Mouse (Mus musculus): Measurements from ENCODE around the gene Pi16. TPM values are rescaled to one million over a fixed set of nuclear protein-coding genes. Genes with fewer than 3 reads are reported as not detected.

Pi16 gene
- total RNA-seq, 2 experiments from 2014 or later = 7.0 to 9.9 TPM

DNA sequence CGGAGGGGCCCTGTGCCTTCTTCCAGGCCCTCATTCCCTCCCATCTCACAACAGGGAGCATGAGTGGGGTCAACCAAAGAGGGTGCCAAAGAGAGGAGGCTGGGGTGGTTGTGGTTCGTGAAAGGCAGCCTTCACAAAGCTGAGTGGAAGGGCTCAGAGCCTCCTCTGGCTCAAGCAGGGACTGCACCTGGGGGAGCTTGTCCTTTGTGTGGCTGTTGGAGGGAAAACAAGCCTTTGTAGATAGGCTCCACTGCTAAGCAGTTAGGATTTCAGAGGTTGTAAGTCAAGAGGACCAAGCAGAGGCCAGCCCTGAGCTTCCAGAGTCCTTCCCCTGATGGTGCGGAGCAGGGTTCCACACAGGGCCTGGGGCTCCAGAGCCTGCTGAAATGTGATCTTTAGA lies 14.4 kb upstream of the Pi16 start:
- no peak for ATAC-seq (replicated peaks; ENCODE audit: poor library complexity, severe bottlenecking)

DNA sequence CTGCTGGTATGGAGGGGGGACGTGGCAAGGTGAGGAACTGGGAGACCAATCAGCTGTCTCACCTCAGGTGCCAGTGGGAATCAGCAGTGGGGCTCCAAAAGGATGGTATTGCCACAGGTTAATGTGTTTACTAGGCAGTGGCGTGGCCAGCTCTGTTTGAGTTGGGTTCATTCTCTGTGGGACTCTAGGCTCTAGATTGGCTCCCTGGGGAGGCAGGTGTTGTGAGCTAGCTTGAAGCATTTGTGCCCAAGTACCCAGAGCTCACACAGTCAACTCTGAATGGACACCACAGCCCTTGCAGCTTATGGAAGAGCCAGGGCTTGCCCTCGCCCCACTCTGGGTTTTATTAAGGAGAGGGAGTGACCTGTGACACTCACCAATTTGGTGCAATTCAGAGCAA lies 13.6 kb upstream of the Pi16 start:
- no peak for ATAC-seq (replicated peaks; ENCODE audit: poor library complexity, severe bottlenecking)

DNA sequence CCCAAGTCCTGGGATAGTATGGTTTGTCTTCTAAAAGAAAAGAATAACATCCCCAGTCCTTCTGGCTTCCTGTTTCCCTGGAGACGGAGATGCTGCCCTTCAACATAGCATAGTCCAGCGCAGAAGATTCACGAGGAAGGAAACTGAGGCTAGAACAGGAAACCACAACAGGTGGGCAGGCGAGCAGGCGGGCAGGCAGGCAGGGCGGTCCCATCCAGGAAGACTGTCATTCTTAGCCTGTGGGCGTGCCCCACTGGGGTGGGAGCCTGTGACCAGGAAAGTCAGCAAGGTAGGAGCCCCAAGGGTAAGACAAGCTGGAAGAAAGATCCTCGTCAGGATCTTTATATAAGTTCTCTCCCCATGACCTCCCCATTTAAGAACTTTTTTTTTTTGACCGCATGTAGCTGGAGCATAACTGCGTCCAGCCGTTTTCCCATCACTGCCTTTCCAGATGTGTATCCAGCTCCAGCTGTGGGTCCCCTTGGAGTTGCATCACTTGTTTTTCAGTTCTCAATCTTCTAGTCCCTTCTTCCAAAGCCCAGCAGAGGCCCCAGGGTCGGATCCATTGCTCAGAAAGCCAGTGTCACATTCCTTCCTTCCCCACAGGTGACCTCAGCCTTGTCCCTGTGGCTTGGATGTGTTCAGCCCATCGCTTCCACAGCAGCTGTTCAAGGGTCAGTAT lies 13.0 kb upstream of the Pi16 start:
- ATAC-seq (replicated peaks; ENCODE audit: poor library complexity, severe bottlenecking) = peak; percentile 69

DNA sequence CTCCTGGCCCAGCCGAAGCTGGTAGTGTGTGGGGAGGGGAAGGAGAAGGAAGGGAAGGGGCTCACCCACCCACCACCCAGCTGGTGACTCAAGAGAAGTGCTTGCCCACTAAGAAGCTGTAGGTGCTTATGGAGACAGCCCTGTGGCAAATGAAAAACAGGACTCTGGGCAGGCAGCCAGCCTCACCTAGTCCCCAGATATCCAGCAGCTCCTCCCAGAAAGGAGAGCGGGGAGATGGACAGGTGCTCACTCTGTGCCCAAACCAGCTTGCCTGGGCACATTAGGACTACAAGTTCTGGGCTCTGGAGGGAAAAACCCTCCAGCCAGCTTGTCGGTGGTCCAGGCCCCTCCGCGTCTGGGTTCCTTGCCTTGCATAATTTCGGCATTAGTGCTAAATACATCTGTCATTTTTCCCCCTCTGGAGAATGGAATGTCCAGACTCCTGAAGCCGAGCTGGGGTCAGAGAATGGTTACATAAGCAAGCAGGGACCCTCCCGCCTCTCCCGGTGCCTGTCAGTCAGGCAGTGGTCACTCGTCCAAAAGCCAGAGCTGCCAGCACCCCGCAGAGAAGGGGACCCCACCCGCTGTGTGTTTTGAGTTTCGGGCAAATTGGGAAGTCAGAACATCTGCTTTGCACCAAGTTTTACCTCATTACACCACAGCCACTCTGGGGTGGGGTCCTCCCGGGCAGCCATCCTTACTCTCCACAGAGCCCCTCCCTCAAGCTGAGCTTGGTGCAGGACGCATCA lies 12.2 kb upstream of the Pi16 start:
- peak; percentile 42; the same call in 1 of the 2 replicates for ATAC-seq (replicated peaks; ENCODE audit: poor library complexity, severe bottlenecking)

DNA sequence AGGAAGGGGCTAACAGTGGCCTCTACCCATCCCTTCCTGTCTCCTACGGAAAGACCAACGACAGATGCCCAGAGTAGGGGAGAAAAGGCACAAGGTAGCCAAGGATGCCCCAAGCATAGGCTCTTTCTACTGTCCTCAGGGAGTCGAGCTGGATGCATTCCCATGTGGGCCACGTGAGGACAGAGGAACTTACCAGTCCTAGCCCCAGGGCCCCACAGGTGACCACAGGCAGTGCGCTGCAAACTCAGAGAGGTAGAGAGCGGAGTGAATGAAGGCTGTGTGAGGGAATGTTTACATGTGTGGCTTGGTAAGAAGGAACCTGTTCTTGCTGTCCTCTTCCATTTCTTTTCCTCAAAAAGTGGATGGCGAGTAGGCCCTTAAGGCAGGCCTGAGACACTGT lies 11.6 kb upstream of the Pi16 start:
- 0 out of 2 replicates have a peak, but pooled peaks have one; percentile 7 for ATAC-seq (replicated peaks; ENCODE audit: poor library complexity, severe bottlenecking)

DNA sequence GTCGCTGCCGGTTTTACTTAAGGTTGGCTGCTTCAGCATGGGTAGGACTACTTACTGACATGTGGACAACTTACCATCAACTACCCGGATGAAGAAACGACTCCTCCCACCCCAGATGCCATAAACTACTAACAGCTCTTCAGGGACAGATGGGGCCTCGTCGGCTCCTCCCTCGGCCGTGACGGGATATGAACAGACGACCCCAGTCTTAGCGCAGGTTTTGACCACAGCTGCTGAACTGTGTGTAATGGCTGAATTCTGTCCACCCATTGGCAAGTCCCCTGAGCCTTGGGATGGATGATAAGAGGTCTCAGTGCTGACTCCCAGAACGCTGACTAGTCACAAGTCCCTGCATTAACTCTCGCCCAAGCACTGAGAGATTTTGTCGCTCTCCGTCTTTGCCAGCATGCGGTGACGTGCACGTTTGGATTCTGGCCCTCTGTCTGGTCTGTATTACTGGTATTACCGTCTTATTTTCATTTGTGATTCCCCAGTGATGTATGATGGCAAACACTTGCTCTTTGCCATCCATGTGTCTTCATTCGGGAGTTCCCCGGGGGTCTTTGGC lies 7.3 kb upstream of the Pi16 start:
- ATAC-seq (replicated peaks; ENCODE audit: poor library complexity, severe bottlenecking) = no peak

DNA sequence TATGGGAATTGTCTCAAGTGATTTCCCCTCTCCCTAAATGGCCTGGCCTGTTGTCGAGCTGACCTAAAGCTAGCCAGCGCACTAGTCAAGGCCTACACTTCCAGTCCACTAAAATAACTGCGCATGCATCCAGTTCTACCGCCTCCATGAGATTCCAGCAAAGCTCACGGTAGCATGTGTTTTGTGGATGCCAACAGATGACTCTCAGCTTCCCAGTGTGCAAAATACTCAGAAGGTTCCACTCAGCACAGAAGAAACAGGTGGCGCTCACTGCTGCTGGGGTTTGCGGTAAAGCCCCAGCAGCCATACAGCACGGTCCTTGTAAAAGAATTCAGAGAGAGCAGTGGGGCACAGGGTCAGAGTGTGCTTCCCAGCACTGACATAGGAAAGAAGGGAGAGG lies 5.9 kb upstream of the Pi16 start:
- ATAC-seq (replicated peaks; ENCODE audit: poor library complexity, severe bottlenecking) = no peak

DNA sequence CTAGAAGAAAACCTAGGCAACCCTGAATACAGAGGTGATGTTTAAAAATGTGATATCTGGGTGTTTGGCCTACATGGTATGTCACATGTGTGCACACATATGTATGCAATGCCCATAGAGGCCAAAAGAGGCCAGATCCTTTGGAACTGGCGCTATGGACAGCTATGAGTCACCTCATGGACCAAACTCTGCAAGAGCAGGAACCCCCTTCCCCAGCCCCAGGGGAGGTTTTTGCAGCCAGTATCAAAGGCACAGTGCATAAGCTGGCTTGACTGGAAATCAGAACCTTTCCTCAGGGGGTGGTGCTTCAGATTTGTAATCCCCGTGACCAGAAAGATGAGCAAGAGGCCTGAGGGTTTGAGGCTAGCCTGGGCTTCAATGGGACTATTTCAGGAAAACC lies 5.4 kb upstream of the Pi16 start:
- ATAC-seq (replicated peaks; ENCODE audit: poor library complexity, severe bottlenecking) = no peak

DNA sequence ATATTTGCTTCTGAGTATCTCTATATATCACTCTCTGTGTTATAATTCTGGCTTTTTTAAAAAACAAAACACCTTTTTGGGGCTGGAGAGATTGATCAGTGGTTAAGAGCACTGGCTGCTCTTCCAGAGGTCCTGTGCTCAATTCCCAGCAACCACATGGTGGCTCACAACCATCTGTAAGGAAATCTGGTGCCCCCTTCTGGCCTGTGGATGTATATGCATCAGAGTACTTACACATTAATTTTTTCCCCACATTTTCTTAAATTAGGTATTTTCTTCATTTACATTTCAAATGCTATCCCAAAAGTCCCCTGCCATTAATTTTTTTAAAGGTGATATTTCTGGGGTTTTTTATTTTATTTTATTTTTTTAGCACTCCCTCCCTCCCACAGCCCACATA lies 4.2 kb upstream of the Pi16 start:
- ATAC-seq (replicated peaks; ENCODE audit: poor library complexity, severe bottlenecking) = no peak

DNA sequence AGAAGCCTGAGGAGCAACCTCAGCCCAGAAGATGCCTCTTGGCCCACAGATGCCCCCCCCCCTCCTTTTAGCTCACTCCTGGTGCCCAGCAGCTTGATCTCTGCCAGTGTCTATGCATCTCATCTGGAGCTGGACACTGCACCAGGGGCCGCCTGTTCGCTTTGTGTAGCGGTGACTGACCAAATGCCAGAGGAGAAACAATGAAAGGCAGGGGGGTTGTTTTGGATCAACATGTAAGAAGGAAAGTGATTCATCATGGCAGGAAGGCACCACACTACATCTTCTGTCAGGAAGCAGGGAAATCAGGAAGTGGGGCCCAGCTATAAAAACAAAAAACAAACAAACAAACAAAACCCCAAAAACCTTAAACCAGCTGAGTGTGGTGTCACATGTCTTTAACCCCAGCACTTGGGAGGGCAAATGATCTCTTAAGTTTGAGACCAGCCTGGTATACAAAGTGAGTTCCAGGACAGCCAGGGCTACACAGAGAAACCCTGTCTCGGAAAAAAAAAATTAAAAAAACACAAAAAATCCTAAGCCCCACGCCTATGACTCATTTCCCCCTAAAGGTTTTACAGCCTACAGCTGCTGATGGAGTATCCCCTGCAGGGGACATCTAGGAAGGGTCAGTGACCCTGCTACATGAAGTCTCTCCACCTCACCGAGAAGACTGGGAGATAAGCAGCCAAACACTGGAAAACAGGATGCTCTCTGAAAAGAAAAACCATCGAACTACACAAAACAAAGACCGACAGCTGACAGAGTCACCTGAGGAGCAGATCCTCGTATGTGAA lies 1.6 kb upstream of the Pi16 start:
- no peak for ATAC-seq (replicated peaks; ENCODE audit: poor library complexity, severe bottlenecking)

DNA sequence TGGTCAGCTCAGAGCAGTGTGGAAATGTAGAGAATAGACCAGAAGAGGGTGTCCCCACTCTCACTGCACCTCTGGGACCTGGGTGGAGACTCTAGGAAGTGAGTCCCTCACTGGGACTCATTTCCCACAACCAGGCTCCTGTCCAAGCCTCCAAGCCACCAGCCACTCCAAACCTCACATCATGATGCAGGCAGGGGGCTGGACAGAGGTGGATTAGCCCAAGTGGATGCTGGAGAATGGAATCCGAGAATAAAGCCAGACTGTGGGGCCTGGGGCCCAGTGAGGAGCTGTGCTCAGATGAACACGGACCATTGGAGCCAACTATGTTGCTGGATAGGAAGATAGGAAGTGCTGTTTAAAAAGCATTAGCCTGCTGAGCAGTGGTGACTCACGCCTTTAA lies 589 bp upstream of the Pi16 start:
- no peak for ATAC-seq (replicated peaks; ENCODE audit: poor library complexity, severe bottlenecking)

DNA sequence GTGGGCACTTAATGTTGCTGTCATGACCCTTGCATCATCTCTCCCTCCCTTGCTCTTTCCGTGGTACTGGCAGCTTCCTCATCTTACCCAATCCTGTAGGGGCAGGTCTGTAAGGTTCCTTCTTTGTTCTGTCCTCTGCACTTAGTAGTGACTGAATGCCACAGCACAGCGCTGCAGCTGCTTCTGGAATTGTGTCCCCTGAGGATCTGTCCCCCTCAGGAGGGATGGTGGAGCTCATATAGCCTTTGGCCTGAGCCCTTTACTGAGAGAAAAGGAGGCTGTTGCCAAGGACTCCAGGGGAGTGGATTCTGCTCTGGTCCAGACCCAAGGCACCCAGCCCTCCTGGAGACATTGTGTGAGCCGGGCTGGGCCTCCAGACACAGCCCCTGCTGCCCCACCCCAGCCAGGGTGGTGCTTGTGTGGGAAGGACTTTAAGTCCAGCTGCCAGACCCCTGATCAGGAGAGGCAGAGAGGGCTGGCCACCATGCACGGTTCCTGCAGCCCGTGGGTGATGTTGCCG lies 1.3 kb downstream of the Pi16 start:
- ATAC-seq (replicated peaks; ENCODE audit: poor library complexity, severe bottlenecking) = peak; percentile 96

DNA sequence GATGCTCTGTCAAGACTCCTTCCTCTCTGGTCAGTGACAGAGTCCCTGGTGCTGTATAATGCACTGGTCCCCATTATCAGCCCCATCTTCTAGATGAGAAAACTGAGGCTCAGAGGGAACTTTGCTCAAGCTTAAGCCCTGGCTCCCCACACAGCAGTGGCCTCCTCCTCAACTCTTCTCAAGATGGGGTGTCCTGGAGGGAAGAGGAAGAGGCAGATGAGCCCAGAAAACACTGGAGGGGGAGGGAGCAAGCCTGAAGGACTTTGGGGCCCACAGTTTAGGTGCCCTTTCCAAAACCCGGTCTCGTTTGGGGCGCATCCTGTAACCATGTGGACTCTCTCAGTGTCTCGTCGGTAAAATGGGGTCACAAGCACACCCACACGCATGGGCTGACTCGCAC lies 2.0 kb downstream of the Pi16 start:
- no peak for ATAC-seq (replicated peaks; ENCODE audit: poor library complexity, severe bottlenecking)

DNA sequence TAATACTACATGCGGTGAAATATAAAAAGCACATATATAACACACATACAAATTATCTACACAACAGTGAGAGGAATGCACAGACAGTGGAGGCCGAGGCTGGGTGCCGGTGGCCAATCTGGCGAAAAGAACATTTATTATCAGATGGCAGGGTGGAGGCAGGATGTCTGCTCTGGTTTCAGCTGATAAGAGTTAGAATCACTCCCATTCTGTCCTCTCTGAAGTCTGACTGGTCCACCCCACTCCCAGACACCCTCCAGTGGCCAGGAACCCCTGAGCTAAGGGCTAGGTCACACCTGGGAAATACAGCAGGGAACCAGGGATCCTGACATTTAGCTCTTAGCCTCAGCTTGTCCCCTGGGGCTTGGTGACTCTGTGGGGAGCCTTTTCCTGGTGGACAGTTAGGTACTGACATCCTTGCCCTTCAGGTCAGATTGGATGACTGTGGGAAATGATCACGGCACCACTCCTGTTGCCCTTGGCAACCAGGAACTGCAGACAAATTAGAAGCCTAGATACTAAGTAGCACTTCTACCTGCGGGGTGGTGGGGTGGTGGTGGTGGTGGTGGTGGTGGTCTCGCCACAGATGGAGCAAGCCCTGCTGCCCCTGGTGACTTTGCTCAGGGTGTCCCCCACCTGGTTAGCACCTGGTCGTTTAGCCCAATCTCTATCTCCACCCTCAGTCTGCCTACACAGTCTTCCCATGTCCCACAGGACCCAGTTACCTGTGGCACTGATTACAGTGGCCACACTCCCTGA lies 2.6 kb downstream of the Pi16 start:
- no peak for ATAC-seq (replicated peaks; ENCODE audit: poor library complexity, severe bottlenecking)

DNA sequence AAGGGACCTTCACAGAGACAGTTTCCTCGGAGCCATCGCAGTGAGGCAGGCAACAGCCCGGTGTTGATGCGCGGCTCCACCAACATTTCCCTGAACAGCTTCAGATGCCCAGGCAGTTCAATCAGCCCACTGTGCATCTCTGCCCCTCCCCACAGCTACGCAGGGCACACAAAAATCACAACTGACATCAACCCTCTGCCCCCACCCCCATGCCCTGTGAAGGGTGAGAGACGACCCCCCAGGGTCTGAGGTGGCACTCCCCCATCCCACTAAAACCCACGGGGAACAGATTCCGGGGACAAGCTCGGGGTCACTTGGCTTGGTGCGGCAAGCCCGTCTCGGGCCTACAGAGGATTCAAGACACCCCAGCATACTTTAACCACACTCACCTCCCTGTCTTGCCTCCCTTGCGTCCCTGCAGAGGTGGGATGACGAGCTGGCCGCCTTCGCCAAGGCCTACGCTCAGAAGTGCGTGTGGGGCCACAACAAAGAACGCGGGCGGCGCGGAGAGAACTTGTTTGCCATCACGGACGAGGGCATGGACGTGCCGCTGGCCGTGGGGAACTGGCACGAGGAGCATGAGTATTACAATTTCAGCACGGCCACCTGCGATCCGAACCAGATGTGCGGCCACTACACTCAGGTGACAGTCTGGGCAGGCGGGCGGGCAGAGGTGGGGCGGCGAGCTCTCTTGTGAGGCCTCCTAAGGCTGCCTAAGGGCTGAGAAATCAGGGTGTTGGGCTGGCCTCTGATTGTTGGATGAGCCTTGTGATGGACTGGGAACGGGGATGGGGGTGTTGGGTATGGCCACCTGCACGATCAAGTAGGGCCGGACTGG lies 4.5 kb downstream of the Pi16 start:
- no peak for ATAC-seq (replicated peaks; ENCODE audit: poor library complexity, severe bottlenecking)

DNA sequence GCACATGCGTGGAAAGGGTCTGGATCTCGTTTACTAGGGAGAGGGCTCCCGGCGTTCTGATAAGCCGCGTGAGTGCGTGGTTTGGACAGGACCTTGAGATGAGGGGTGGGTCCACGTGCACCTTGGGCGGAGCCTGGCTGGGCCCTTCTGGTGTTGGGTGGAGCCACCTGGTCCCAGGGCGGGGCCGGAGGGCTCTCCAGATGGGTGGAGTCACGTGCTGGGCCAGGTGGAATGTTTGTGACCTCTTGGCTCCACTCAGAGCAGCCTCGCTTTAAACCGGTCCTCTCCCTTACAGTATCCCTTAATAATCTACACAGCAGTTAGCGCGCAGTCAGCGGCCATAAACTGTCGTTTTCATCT lies 5.1 kb downstream of the Pi16 start:
- ATAC-seq (replicated peaks; ENCODE audit: poor library complexity, severe bottlenecking) = no peak

DNA sequence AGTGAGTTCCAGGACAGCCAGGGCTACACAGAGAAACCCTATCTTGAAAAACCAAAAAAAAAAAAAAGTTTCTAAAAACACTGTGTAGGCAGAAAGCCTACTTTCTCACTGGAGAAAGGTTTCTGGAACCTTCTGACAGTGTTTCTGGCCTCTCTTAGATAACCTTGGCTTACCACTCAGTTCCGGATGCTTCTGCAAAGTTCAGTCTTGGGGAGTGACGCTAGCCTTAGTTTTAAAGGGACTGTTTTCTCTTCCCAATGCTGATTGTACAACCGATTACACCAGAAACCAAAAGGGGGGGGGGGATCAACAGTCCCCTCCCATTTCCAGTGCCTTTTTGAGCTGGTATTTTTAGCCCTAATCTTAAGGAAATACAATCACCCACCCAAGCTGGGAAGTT lies 6.1 kb downstream of the Pi16 start:
- ATAC-seq (replicated peaks; ENCODE audit: poor library complexity, severe bottlenecking) = no peak

DNA sequence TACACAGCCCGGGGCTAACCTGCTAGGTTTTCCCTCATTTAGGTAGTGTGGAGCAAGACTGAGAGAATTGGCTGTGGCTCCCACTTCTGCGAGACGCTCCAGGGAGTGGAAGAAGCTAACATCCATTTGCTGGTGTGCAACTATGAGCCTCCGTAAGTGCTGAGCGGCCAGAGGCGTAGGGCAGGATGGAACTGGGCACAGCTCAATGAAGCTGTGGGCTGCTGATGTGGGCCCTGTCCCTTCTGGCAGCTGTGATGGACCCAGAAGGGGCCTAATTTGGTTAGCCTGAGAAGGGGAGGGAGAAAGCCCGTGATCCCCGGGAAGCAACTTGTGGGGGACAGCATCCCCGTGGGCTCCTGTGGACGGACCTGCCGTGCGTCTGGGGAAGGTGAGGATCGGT lies 8.4 kb downstream of the Pi16 start:
- no peak for ATAC-seq (replicated peaks; ENCODE audit: poor library complexity, severe bottlenecking)

All from granulocyte monocyte progenitor cell, adult 5-6 weeks (primary cell).